Mouse (Mus musculus) G1E (cell line): ENCODE results near the gene Il34. TPM values are rescaled to one million over a fixed set of nuclear protein-coding genes. Genes with fewer than 3 reads are reported as not detected.

Experiments used
- ATAC-seq: 2 replicates; pipeline ENCODE4 v1.8.0; 2016; ENCODE audit warnings: mild to moderate bottlenecking; ENCODE audit not compliant: insufficient number of reproducible peaks, poor library complexity, low FRiP score, severe bottlenecking; ENCODE audit errors: extremely low read depth
- DNase-seq: peaks from one replicate; pipeline ENCODE4 v3.0.0; 2012; ENCODE audit warnings: low spot score
- H3K27me3 ChIP-seq: 2 replicates; pipeline ENCODE4 v1.6.1; 2012; ENCODE audit warnings: mild to moderate bottlenecking, low read length, inconsistent platforms; ENCODE audit not compliant: insufficient read depth
- H3K36me3 ChIP-seq: replicated peaks from 2 replicates; pipeline ENCODE3; 2012; ENCODE audit warnings: mild to moderate bottlenecking, inconsistent platforms
- H3K4me1 ChIP-seq: 2 replicates; pipeline ENCODE4 v1.6.1; 2012; ENCODE audit warnings: low read depth, low read length, inconsistent platforms, mixed read lengths; ENCODE audit not compliant: insufficient read depth
- H3K4me3 ChIP-seq: 2 replicates; pipeline ENCODE4 v1.5.1; 2012; ENCODE audit warnings: low read depth, mild to moderate bottlenecking, inconsistent platforms, low read length, moderate library complexity, mixed read lengths
- H3K9me3 ChIP-seq: replicated peaks from 2 replicates; pipeline ENCODE4 v1.6.1; 2012; ENCODE audit warnings: inconsistent platforms
- CTCF ChIP-seq: IDR thresholded peaks from 2 replicates; pipeline ENCODE4 v1.5.1; 2012; ENCODE audit warnings: low read depth, low read length, inconsistent platforms, mixed read lengths
- GATA1 ChIP-seq: IDR thresholded peaks from 2 replicates; pipeline ENCODE4 v1.6.1; 2012; ENCODE audit warnings: borderline replicate concordance, low read length, inconsistent platforms, mixed read lengths
- GATA2 ChIP-seq: IDR thresholded peaks from 2 replicates; pipeline ENCODE4 v1.6.1; 2012; ENCODE audit warnings: low read depth, low read length, inconsistent platforms, borderline replicate concordance
- POLR2AphosphoS5 ChIP-seq: IDR thresholded peaks from 2 replicates; pipeline ENCODE4 v1.6.1; 2012; ENCODE audit warnings: low read depth, low read length, inconsistent platforms; ENCODE audit not compliant: insufficient replicate concordance
- TAL1 ChIP-seq: conservative IDR thresholded peaks from 2 replicates; pipeline ENCODE4 v1.6.1; 2012; ENCODE audit warnings: low read depth, low read length, inconsistent platforms, mixed read lengths
- polyA plus RNA-seq: library from polyadenylated mRNA; stranded (reverse); fragments of >175 nt; gene quantifications from 2 replicates; pipeline ENCODE4 v1.2.3, GENCODE M21; 2012
- total RNA-seq, 2 experiments: library from RNA; stranded (forward) in 1 of 2; stranded (reverse) in 1 of 2; fragments of 200-1000 nt in 1 of 2; fragments of >200 nt in 1 of 2; fragmentation: Nextera tagmentation in 1 of 2; gene quantifications; 2 replicates each; pipeline ENCODE4 v1.2.3; 2014 to 2017

Gene Il34
- total and polyA plus RNA-seq, 3 experiments, result not detected

DNA sequence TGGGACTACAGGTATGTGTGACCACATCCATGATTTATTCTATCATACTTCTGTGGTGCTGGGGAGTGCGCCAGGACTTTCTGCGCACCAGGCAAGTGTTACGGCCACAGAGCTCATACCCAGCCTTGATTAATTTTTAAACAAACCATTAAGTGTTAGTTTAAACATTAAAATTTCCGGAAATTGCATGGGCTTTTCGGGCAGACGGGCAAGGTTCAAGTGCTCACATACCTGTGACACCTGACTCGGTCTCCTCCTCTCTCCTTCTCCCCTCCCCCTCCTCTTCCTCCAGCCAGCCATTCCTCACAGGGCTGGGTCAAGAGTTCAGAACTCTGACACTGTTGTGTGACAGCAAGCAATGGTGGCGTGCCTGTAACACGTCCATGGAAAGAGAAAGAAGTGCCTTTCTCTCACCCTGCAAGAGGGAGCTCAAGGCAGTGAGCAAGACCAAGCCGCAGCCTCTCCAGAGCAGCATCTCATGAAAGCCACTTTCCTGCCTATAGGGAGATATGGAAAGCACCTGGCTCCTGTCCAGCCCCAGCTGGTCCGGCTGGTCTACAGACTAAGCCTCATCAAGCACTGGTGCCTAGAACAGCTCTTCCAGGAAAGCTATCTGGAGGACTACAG, 13.0 kb downstream of the Il34 start:
- peaks cover 7% of the 10 kb centered on the region for H3K9me3 ChIP-seq
- TF ChIP-seq TAL1 (no peak), GATA1 (no peak), GATA2 (no peak), CTCF (no peak)
- no peak overlapping the region for H3K4me3 ChIP-seq
- H3K27me3 ChIP-seq, result peaks cover 46% of the 10 kb centered on the region
- H3K36me3 ChIP-seq, result no peaks in the 10 kb centered on the region
- no peaks in the 10 kb centered on the region for H3K4me1 ChIP-seq
- ATAC-seq, result no peak
- DNase-seq, result no peak

DNA sequence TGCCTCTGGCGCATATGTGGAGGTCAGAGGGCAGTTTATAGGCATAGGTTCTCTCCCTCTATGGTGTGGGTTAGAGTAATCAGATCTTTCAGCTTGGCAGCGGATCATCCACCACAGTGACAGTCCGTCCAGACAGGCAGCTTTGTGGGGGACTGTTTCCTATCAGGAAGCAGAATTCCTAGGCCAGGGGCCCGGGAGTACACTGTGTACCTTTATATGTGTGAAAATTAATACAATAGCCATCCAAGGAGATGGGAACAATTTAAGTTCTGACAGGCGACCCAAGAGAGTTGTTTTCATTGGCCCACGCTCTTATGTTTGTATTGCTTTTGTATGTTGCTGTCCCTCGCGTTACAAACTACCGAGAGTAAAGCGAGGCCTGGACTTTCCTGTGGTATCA, 14.6 kb downstream of the Il34 start:
- TF ChIP-seq GATA2 (no peak), GATA1 (no peak), CTCF (no peak), TAL1 (no peak), POLR2AphosphoS5 (no peak)

DNA sequence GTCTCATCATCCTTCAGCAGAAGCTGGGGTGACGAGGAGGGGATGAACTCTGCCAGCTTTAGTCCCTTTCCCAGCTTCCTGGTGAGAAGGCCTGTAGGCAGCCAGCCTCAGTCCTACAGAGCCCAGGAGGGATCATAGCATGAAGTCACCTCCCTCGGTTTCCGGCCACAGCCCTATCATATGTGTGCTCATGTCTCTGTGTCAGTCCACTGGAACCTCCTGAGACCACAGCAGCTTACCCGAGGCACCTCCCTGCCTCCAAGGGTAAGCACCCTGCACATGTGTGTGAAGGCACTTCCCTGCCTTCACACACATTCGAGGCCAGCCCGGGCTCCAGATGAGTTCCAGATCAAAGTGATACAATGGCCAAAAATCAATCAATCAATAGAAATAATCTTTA, 15.5 kb downstream of the Il34 start:
- no peak for TF ChIP-seq TAL1
- TF ChIP-seq GATA1, result no peak
- no peak for TF ChIP-seq GATA2
- TF ChIP-seq POLR2AphosphoS5, result no peak
- no peak for TF ChIP-seq CTCF
- Histone ChIP-seq H3K36me3 (no peaks in the 10 kb centered on the region), H3K4me1 (peaks cover 10% of the 10 kb centered on the region), H3K27me3 (peaks cover 43% of the 10 kb centered on the region), H3K9me3 (no peaks in the 10 kb centered on the region), H3K4me3 (no peak overlapping the region)
- ATAC-seq (no peak), DNase-seq (no peak)

More for the DNA sequence above, 14.6 kb downstream of the Il34 start:
- Histone ChIP-seq H3K9me3 (peaks cover 7% of the 10 kb centered on the region), H3K36me3 (no peaks in the 10 kb centered on the region), H3K4me1 (peaks cover 3% of the 10 kb centered on the region; the same call in 1 of the 2 replicates), H3K27me3 (peaks cover 37% of the 10 kb centered on the region), H3K4me3 (no peak overlapping the region)
- no peak for DNase-seq
- no peak for ATAC-seq

GRCm38 (mm10) chr8:110789571-110789970, 16.2 kb downstream of the Il34 start:
- no peak for DNase-seq
- no peaks in the 10 kb centered on the region for H3K36me3 ChIP-seq
- no peaks in the 10 kb centered on the region for H3K9me3 ChIP-seq
- H3K4me3 ChIP-seq, result no peak overlapping the region
- no peak for TF ChIP-seq CTCF
- TF ChIP-seq POLR2AphosphoS5, result no peak
- no peak for TF ChIP-seq GATA2
- TF ChIP-seq TAL1, result no peak
- TF ChIP-seq GATA1, result no peak
- H3K27me3 ChIP-seq, result peaks cover 44% of the 10 kb centered on the region
- H3K4me1 ChIP-seq, result peaks cover 11% of the 10 kb centered on the region
- ATAC-seq, result no peak

DNA sequence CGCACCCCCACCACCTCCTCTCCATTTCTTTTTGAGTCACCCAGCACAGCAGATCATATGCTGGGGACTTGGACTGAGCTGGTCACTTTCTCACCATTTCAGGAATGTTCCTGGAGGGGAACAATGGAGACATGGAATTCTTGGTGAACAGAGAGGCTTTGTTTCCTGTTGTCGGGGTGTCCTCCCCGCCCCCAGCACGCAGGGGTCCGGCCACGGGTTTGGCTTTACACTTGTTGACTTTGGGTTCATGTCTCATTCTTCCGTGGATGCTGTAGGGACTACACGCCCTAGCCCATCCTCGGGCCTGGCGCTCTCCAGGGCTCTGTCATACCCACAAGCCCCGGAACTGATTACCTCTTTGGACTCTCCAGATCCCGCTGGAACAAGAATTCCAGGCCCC, 16.7 kb downstream of the Il34 start:
- no peak for ATAC-seq
- DNase-seq, result no peak
- TF ChIP-seq POLR2AphosphoS5, result no peak
- no peak for TF ChIP-seq TAL1
- no peak for TF ChIP-seq GATA1
- TF ChIP-seq CTCF, result no peak
- no peak for TF ChIP-seq GATA2

GRCm38 (mm10) chr8:110787411-110787954, 18.2 kb downstream of the Il34 start:
- DNase-seq (no peak), ATAC-seq (no peak)
- H3K4me1 ChIP-seq, result peaks cover 18% of the 10 kb centered on the region
- H3K9me3 ChIP-seq, result no peaks in the 10 kb centered on the region
- H3K36me3 ChIP-seq, result no peaks in the 10 kb centered on the region
- H3K27me3 ChIP-seq, result peaks cover 35% of the 10 kb centered on the region
- no peak overlapping the region for H3K4me3 ChIP-seq
- TF ChIP-seq TAL1, result no peak
- no peak for TF ChIP-seq GATA1
- TF ChIP-seq GATA2, result no peak
- TF ChIP-seq POLR2AphosphoS5, result no peak
- TF ChIP-seq CTCF, result no peak

More for the DNA sequence above, 16.7 kb downstream of the Il34 start:
- peaks cover 40% of the 10 kb centered on the region for H3K27me3 ChIP-seq
- peaks cover 14% of the 10 kb centered on the region for H3K4me1 ChIP-seq
- no peaks in the 10 kb centered on the region for H3K36me3 ChIP-seq
- no peak overlapping the region for H3K4me3 ChIP-seq
- no peaks in the 10 kb centered on the region for H3K9me3 ChIP-seq
